In genomic region chr12:103670344-103670743, GRCm38 (mm10) we compare ENCODE assay signal across 13 mouse cellular contexts. TPM values are rescaled to one million over a fixed set of nuclear protein-coding genes. Genes with fewer than 3 reads are reported as not detected.
DNase-seq lines count a peak whose midpoint lies in the region; ATAC-seq and TF ChIP-seq lines count a peak whose summit lies in the region.
"Had no signal": no experiment of that assay in that cellular context is flagged by ENCODE, and none has a peak within 500 bp of the region (broad histone marks: within the 10 kb centered on the region; RNA-seq: fewer than 3 reads in every experiment).

No protein-coding gene starts in this region.

- H3K9me3 ChIP-seq in midbrain, postnatal 0 days (ENCODE audit: low read length), result no peaks in the 10 kb centered on the region
- H3K9me3 ChIP-seq in midbrain, embryonic 10.5 days (replicated peaks), result 0 out of 2 replicates have a peak, but pooled peaks cover 4% of the 10 kb centered on the region
- H3K9me3 ChIP-seq in hindbrain, embryonic 13.5 days, result no peaks in the 10 kb centered on the region
- H3K9me3 ChIP-seq: embryonic facial prominence, embryonic 13.5 days; heart, embryonic 10.5 days; neural tube, embryonic 13.5 days had no signal

- no peak for ATAC-seq in midbrain, postnatal 0 days (ENCODE audit: low FRiP score)
- no peak for ATAC-seq in cerebellum, adult (ENCODE audit: insufficient number of reproducible peaks, low FRiP score, low TSS enrichment)
- no peak for ATAC-seq in hindbrain, embryonic 13.5 days (ENCODE audit: low FRiP score)

- TF ChIP-seq CTCF in midbrain, postnatal 0 days (IDR thresholded peaks at IDR 0.05), result no peak

- H3K27me3 ChIP-seq in midbrain, postnatal 0 days (ENCODE audit: insufficient read depth, low read length), result no peaks in the 10 kb centered on the region
- no peaks in the 10 kb centered on the region for H3K27me3 ChIP-seq in midbrain, embryonic 10.5 days (ENCODE audit: low read depth, poor library complexity, severe bottlenecking)
- no peaks in the 10 kb centered on the region for H3K27me3 ChIP-seq in hindbrain, embryonic 13.5 days
- H3K27me3 ChIP-seq: embryonic facial prominence, embryonic 13.5 days; neural tube, embryonic 13.5 days had no signal

- H3K9ac ChIP-seq in midbrain, postnatal 0 days (replicated peaks; ENCODE audit: low read length, poor library complexity, severe bottlenecking), result no peak overlapping the region
- H3K9ac ChIP-seq in hindbrain, embryonic 13.5 days, result no peak overlapping the region
- H3K9ac ChIP-seq: embryonic facial prominence, embryonic 13.5 days; neural tube, embryonic 13.5 days had no signal

- no peak overlapping the region for H3K4me2 ChIP-seq in midbrain, postnatal 0 days (ENCODE audit: low read depth, low read length, poor library complexity, severe bottlenecking)
- H3K4me2 ChIP-seq in hindbrain, embryonic 13.5 days, result no peak overlapping the region
- H3K4me2 ChIP-seq: embryonic facial prominence, embryonic 13.5 days; neural tube, embryonic 13.5 days had no signal

- no peak overlapping the region for H3K4me3 ChIP-seq in midbrain, postnatal 0 days (ENCODE audit: low read depth, low read length)
- H3K4me3 ChIP-seq in midbrain, embryonic 10.5 days, result no peak overlapping the region
- H3K4me3 ChIP-seq in hindbrain, embryonic 13.5 days, result no peak overlapping the region
- H3K4me3 ChIP-seq: embryonic facial prominence, embryonic 13.5 days; heart, embryonic 10.5 days; neural tube, embryonic 13.5 days had no signal

- no peaks in the 10 kb centered on the region for H3K4me1 ChIP-seq in midbrain, postnatal 0 days (ENCODE audit: insufficient read depth, low read length)
- H3K4me1 ChIP-seq in midbrain, embryonic 10.5 days, result no peaks in the 10 kb centered on the region
- H3K4me1 ChIP-seq in hindbrain, embryonic 13.5 days (replicated peaks), result no peaks in the 10 kb centered on the region
- H3K4me1 ChIP-seq: embryonic facial prominence, embryonic 13.5 days; neural tube, embryonic 13.5 days had no signal

- H3K36me3 ChIP-seq in midbrain, postnatal 0 days (ENCODE audit: insufficient read depth, low read length), result no peaks in the 10 kb centered on the region
- no peaks in the 10 kb centered on the region for H3K36me3 ChIP-seq in midbrain, embryonic 10.5 days
- no peaks in the 10 kb centered on the region for H3K36me3 ChIP-seq in hindbrain, embryonic 13.5 days
- H3K36me3 ChIP-seq: embryonic facial prominence, embryonic 13.5 days; heart, embryonic 10.5 days; neural tube, embryonic 13.5 days had no signal

- peak; percentile 60 to 71 for DNase-seq in cerebellum, postnatal 10 days
- DNase-seq in cerebellum, postnatal 36 days, result no peak
- DNase-seq in midbrain, postnatal 0 days (ENCODE audit: low spot score), result peak; percentile 83
- no peak for DNase-seq in midbrain, embryonic 10.5 days (ENCODE audit: low spot score)
- peak; percentile 39 to 43 for DNase-seq in lung, adult 18-20 months
- peak; percentile 20 for DNase-seq in skeletal muscle tissue, adult 2 months (ENCODE audit: low read depth, low spot score)
- DNase-seq: kidney, adult 9 months had no signal

- H3K27ac ChIP-seq in midbrain, postnatal 0 days (ENCODE audit: low read depth, low read length), result no peak overlapping the region
- H3K27ac ChIP-seq in midbrain, embryonic 10.5 days (replicated peaks), result no peak overlapping the region
- H3K27ac ChIP-seq in hindbrain, embryonic 13.5 days, result no peak overlapping the region
- H3K27ac ChIP-seq: embryonic facial prominence, embryonic 13.5 days; heart, embryonic 10.5 days; neural tube, embryonic 13.5 days had no signal

- 79% methylated on average over 5 of the region's 5 CpGs for WGBS in midbrain, postnatal 0 days
- WGBS in midbrain, embryonic 10.5 days, result 87% methylated on average over 5 of the region's 5 CpGs
- WGBS in hindbrain, embryonic 13.5 days, result 89% methylated on average over 5 of the region's 5 CpGs

RNA-seq across cellular contexts. Expression of gene Serpina16, which starts 5.6 kb away (rescaled TPM):
- total RNA-seq in midbrain, postnatal 0 days (2014; rRNA removed), result not detected in 2 replicates
- polyA plus RNA-seq in midbrain, postnatal 0 days (2015; fragmentation: Nextera tagmentation; extraction: Ambion mirVana), result not detected in 2 replicates
- not detected in 2 replicates for polyA plus RNA-seq in midbrain, embryonic 10.5 days (2016; fragmentation: Nextera tagmentation; extraction: Ambion mirVana)
- not detected in 2 replicates for polyA plus RNA-seq in hindbrain, embryonic 13.5 days (2015; fragmentation: Nextera tagmentation; extraction: Ambion mirVana)
- polyA plus RNA-seq: embryonic facial prominence, embryonic 13.5 days; heart, embryonic 10.5 days; neural tube, embryonic 13.5 days; stomach, embryonic 14.5 days had no signal

RNA-seq across cellular contexts. Expression of gene Serpina6, which starts 13.3 kb away (rescaled TPM):
- not detected in 2 replicates for total RNA-seq in midbrain, postnatal 0 days (2014; rRNA removed)
- not detected in 2 replicates for polyA plus RNA-seq in midbrain, postnatal 0 days (2015; fragmentation: Nextera tagmentation; extraction: Ambion mirVana)
- polyA plus RNA-seq in midbrain, embryonic 10.5 days (2016; fragmentation: Nextera tagmentation; extraction: Ambion mirVana), result not detected in 2 replicates
- polyA plus RNA-seq in hindbrain, embryonic 13.5 days (2015; fragmentation: Nextera tagmentation; extraction: Ambion mirVana), result 0.48 TPM in 1 of 2 replicates, not detected in the other
- polyA plus RNA-seq: embryonic facial prominence, embryonic 13.5 days had no signal

RNA-seq across cellular contexts. Expression of gene Serpina1f, which starts 25.0 kb away (rescaled TPM):
- not detected in 2 replicates for total RNA-seq in midbrain, postnatal 0 days (2014; rRNA removed)
- not detected in 2 replicates for polyA plus RNA-seq in midbrain, postnatal 0 days (2015; fragmentation: Nextera tagmentation; extraction: Ambion mirVana)
- polyA plus RNA-seq in midbrain, embryonic 10.5 days (2016; fragmentation: Nextera tagmentation; extraction: Ambion mirVana), result not detected in 2 replicates
- not detected in 2 replicates for polyA plus RNA-seq in hindbrain, embryonic 13.5 days (2015; fragmentation: Nextera tagmentation; extraction: Ambion mirVana)
- polyA plus RNA-seq: embryonic facial prominence, embryonic 13.5 days; neural tube, embryonic 13.5 days; stomach, embryonic 14.5 days had no signal

RNA-seq across cellular contexts. Expression of gene Serpina10, which starts 39.1 kb away (rescaled TPM):
- total RNA-seq in midbrain, postnatal 0 days (2014; rRNA removed), result not detected in 2 replicates
- polyA plus RNA-seq in midbrain, postnatal 0 days (2015; fragmentation: Nextera tagmentation; extraction: Ambion mirVana), result 0.04 TPM in 1 of 2 replicates, not detected in the other
- polyA plus RNA-seq in midbrain, embryonic 10.5 days (2016; fragmentation: Nextera tagmentation; extraction: Ambion mirVana), result not detected in 2 replicates
- not detected in 2 replicates for polyA plus RNA-seq in hindbrain, embryonic 13.5 days (2015; fragmentation: Nextera tagmentation; extraction: Ambion mirVana)
- polyA plus RNA-seq: neural tube, embryonic 13.5 days had no signal

Comparison
In these comparisons a context has a peak if more than half of its experiments do, and no peak if none do; other contexts are left out.
1. DNase-seq: peak in cerebellum, postnatal 10 days (2 of 2), midbrain, postnatal 0 days (single experiment), lung, adult 18-20 months (2 of 2) and skeletal muscle tissue, adult 2 months (single experiment); none in cerebellum, postnatal 36 days (0 of 2) and midbrain, embryonic 10.5 days (single experiment).